Mouse (Mus musculus) layer of hippocampus, postnatal 36 days (tissue): ENCODE data around the gene Rhbdl2. TPM values are rescaled to one million over a fixed set of nuclear protein-coding genes. Genes with fewer than 3 reads are reported as not detected.

Experiments used
- DNase-seq, 2 experiments: peaks; one replicate each; pipeline ENCODE4 v3.0.0; 2022
- total RNA-seq, 2 experiments: library from RNA; stranded (reverse); gene quantifications; 2 replicates each; pipeline ENCODE4 v1.2.3; 2021

The Rhbdl2 gene
- 1 to 10 TPM in 1 of 2 experiments, under 1 TPM in 1; 0.72 to 1.1 TPM for total RNA-seq

GRCm38 (mm10) chr4:123787191-123787985, at the start of gene Rhbdl2:
Rhbdl2 (plus strand) TSS chr4:123787874.
- peak; percentile 40 to 45 for DNase-seq

- DNase-seq = no peak
These were observed 49.0 kb upstream of the Rhbdl2 start for GRCm38 (mm10) chr4:123738708-123739107.

- no peak for DNase-seq
These were observed 44.8 kb upstream of the Rhbdl2 start for GRCm38 (mm10) chr4:123742891-123743290.

DNA sequence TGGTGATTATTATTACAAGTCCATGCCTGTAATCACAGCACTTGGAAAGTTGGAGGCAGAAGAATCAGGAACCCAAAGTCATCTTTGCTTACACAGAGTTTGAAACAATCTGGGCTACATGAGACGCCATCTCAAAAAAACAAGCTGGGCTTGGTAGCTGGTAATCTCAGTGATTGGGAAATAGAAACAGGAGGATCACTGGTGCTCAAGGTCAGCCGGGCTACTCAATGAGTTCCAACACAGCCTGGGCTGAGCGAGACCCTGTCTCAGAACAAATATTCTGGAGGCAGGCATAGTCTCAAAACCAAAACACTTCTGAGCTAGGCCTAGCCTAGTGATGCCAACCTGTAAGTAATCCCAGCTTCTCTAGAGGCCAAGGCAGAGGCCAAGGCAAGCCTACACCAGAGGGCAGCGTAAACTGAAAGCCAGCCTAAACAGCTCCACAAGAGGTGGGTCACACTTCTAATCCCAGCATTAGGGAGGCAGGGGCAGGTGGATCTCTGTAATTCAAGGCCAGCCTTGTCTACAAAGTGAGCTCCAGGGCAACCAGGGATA, 42.4 kb upstream of the Rhbdl2 start:
- DNase-seq = no peak

DNA sequence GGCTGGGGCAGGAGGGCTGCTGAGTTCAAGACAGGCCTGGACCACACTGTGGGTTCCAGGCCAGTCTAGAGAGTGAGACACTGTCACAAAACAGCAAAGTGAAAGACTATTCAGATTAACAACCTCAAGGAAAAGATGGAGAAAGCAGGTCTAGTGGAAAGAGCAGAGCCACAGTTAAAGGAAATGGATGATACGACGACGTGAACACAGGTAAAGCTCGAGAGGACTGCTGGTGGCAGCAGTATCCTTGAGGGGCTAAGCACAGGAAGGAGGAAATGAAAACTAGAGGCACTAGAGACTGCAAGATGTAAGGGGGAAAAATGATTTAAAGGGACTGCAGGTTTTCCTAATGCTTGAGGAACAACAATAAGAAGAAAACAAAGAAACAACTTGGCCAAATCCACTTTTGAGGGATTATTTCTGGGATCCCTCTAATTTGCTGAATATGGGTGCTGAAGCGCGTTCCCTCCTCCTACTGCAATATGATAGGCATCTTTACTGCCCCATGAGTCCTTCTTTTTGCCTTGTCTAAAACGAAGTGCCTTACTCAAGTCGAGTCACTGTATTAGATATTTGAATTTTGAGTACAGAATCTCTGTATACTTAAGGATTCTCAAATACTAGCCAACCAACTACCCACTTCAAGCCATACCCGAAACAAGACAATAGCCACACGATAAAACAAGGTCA, 38.8 kb upstream of the Rhbdl2 start:
- no peak for DNase-seq

- DNase-seq = peak; percentile 15 to 38
These were observed 38.1 kb upstream of the Rhbdl2 start for GRCm38 (mm10) chr4:123749484-123750130.

GRCm38 (mm10) chr4:123750152-123750651, 37.5 kb upstream of the Rhbdl2 start, which contains the start of gene Akirin1:
Akirin1 (minus strand) TSS chr4:123750345.
- DNase-seq = peak; percentile 97 to 98

- no peak for DNase-seq
These were observed 36.9 kb upstream of the Rhbdl2 start for GRCm38 (mm10) chr4:123750707-123751312.

- no peak for DNase-seq
These were observed 29.4 kb upstream of the Rhbdl2 start for GRCm38 (mm10) chr4:123758306-123758705.

DNA sequence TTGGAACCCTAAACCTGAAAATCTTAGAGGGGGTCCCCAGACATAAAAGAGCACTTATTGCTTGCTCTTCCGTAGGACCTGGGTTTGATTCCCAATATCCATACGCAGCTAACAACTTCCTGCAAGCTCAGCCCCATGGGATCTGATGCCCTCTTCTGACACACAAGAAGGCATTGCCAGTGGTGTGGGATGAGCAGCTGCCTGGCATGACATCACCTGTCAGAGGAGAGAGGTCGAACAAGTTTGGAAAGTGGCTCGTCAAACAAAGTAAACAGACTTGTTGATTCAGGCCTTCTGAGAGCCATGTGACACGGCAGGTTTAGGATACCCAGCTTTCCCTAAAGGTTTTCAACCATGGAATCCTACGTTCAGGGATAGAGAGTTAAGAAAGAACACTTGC, 22.6 kb upstream of the Rhbdl2 start:
- no peak for DNase-seq

DNA sequence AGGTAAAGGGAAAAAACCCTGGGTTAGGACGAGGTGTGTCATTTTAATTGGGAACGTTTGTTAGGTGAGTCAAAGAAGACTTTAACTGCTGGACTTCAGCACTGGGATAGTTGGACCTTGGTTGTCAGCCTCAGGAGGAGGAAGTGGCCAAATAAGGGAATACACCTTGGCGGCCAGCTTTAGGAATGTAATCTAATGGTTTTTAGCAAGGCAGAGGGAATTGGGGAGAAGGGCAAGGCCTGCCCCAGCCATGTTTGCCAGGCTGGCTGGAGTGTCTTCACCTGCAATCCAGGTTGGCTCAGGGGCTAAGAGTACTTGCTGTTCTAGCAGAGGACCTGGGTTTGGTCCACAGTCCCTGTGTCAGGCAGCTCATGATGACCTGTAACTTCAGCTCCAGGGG, 19.9 kb upstream of the Rhbdl2 start:
- no peak for DNase-seq

DNA sequence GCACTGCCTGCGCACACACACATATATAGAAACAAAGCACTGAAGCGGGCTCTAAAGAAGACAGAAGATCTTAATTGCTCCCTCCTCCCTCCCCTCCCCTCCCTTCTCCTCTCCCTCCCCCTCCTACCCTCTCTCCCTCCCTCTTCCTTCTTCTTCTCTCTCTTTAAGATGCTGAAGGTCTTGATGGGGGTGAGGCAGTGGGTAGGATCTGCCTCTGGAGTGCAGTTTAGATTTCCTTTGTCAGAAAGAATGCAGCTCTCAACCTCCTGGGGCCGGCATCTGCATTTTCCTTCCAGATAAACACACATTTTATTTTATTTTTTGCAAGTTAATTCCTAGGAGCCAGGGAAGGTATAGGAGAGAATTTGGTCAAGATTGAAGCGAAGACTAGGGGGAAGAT, 19.4 kb upstream of the Rhbdl2 start:
- no peak for DNase-seq

DNA sequence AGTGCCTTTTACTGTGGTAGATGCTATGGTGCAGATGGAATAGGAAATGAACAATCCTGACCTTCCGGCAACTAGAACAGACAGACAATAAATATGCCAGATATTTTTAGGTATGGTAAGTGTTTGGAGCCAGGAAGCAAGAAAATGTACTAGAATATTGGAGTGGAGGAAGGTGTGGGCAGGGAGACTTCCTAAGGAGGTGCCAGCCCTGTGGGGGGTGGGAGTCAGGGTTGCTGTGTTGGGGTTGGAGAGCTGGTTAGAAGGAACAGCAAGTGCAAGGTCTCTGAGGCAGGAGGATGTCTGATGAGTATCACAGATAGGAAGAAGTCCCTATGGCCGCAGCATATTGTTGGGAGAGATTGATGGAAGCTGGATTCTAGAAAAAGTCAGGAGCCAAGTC, 5.0 kb downstream of the Rhbdl2 start:
- no peak for DNase-seq

- no peak for DNase-seq
These were observed 5.5 kb downstream of the Rhbdl2 start for GRCm38 (mm10) chr4:123793136-123793535.

- no peak for DNase-seq
These were observed 7.4 kb downstream of the Rhbdl2 start for GRCm38 (mm10) chr4:123795057-123795456.

DNA sequence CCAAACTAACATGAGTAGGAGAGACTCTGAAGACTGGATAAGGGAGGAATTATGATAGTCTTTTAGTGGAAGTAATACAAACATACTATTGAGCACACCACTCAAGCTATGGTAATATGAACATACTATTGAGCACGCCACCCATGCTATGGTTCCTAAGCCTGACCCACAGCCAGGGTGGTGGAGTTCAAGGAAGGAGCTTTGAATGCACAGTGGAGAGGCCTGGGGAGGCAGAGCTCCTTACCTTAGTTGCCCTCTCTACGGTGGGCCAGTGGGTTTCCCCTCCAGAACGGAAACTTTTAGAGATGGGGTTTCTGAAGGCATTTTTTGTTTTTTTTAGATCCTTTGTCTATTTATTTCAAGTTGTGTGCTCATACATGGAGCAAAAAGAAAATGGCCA, 9.7 kb downstream of the Rhbdl2 start:
- DNase-seq = no peak

DNA sequence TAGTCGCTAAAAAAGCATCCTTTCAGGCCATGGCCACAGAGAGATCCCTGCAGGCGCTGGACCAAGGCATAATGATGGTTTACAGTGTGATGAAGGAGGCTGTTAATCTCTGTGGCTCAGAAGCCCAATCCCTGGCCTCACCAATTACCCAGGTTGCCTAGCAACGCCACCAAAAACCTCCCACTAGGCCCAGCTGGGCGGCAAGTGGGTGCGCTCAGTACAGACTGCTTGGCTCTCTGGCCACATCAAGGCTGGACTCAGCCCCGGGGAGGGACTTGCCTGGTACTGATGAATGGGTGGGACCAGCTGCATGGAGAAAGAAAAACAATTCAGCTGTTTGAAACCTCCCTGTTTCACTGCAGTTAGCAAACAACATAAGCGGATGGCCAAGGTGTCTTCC, 10.2 kb downstream of the Rhbdl2 start:
- DNase-seq = peak; percentile 74 to 83

DNA sequence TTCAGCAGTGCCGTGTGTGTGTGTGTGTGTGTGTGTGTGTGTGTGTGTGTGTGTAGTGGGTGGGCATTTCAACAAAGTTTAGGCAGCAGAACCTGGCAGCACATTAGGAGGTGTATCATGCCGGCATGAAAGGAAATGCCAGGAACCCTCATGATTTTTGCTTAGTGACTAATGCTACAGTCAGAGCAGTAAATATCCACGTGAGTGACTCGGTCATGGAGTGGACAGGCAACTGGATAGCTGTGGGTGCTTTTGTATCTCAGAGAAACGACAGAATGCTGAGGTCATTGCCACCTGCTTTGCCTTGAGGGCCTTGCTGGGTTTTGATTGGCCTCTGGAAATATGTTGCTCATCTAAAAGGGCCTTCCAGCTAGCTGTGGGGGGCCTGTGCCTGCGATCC, 16.0 kb downstream of the Rhbdl2 start:
- DNase-seq = no peak

- no peak for DNase-seq
These were observed 20.6 kb downstream of the Rhbdl2 start for GRCm38 (mm10) chr4:123808304-123808703.

- DNase-seq = no peak
These were observed 23.0 kb downstream of the Rhbdl2 start for GRCm38 (mm10) chr4:123810475-123811295.

DNA sequence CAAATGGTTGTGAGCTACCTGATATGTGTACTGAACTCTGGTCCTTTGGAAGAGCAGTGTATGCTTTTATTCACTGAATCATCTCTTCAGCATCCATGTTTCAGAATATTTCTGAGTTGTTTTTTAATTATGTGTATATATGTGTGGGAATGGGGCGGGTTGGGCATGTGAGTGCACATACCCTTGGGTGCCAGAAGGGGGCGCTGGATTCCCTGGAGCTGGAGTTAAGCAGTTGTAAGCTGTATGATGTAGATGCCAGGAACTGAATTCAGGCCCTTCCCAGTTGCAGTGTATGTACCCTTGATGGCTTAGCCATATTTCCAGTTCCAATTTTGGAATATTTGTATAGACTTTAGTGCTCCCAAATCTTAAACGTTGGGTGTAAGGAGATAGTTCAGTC, 24.9 kb downstream of the Rhbdl2 start:
- no peak for DNase-seq
